Mouse (Mus musculus) NIH3T3 (cell line): ENCODE results near the gene Chrna10.

ENCODE experiments used
- DNase-seq: peaks from one replicate; pipeline ENCODE4 v3.0.0-alpha.2; 2012; ENCODE audit warnings: low read depth

Gene Chrna10

GRCm38 (mm10) chr7:102081784-102082183, 34.8 kb downstream of the Chrna10 start:
- DNase-seq: no peak

GRCm38 (mm10) chr7:102080311-102080710, 36.3 kb downstream of the Chrna10 start:
- DNase-seq: no peak

GRCm38 (mm10) chr7:102078517-102078916, 38.1 kb downstream of the Chrna10 start:
- peak; percentile 75 for DNase-seq

GRCm38 (mm10) chr7:102076714-102077296, 39.8 kb downstream of the Chrna10 start:
- DNase-seq: peak; percentile 68

- no peak for DNase-seq
Observed at GRCm38 (mm10) chr7:102066363-102066762, 50.3 kb downstream of the Chrna10 start.

- DNase-seq: peak; percentile 89
Observed at GRCm38 (mm10) chr7:102065046-102065891, 51.4 kb downstream of the Chrna10 start, which contains the start of the genes Rnf121, Xndc1 and Xntrpc. Rnf121 (minus strand) TSS chr7:102065469. Xndc1 (plus strand) TSS chr7:102065511. Xntrpc (plus strand) TSS chr7:102065713.

GRCm38 (mm10) chr7:102064655-102065045, 52.0 kb downstream of the Chrna10 start:
- no peak for DNase-seq

- DNase-seq: no peak
Observed at GRCm38 (mm10) chr7:102063891-102064290, 52.7 kb downstream of the Chrna10 start.

GRCm38 (mm10) chr7:102062203-102062602, 54.4 kb downstream of the Chrna10 start:
- no peak for DNase-seq

GRCm38 (mm10) chr7:102061353-102061752, 55.3 kb downstream of the Chrna10 start:
- DNase-seq: no peak
